Mouse (Mus musculus) brain, adult 2 months (tissue): ENCODE measurements at regions not wholly inside any gene's neighbourhood (a gene's known extent, or its start where the extent isn't known, plus 50 kb on each side); places are given as distances from the start of the nearest gene placed in this dataset.

Source experiments
- DNase-seq: peaks from one replicate; pipeline ENCODE4 v3.0.0; 2011; ENCODE audit warnings: low read depth, low spot score

- DNase-seq = no peak
Measured at GRCm38 (mm10) chr13:110895349-110895748, 359.5 kb upstream of the Actbl2 start.

- DNase-seq = no peak
Measured at GRCm38 (mm10) chr13:110895900-110896299, 358.9 kb upstream of the Actbl2 start.

GRCm38 (mm10) chr13:110897621-110898020, 357.2 kb upstream of the Actbl2 start:
- DNase-seq = peak; percentile 40

- peak; percentile 53 for DNase-seq
Measured at GRCm38 (mm10) chr13:110902994-110903644, 351.7 kb upstream of the Actbl2 start.

- DNase-seq = peak; percentile 36
Measured at GRCm38 (mm10) chr13:110907319-110907955, 347.4 kb upstream of the Actbl2 start.

GRCm38 (mm10) chr13:110911866-110912265, 342.9 kb upstream of the Actbl2 start:
- DNase-seq = no peak

GRCm38 (mm10) chr13:110913177-110913576, 341.6 kb upstream of the Actbl2 start:
- no peak for DNase-seq

GRCm38 (mm10) chr13:110913687-110914086, 341.1 kb upstream of the Actbl2 start:
- peak; percentile 88 for DNase-seq

GRCm38 (mm10) chr13:110915161-110915560, 339.7 kb upstream of the Actbl2 start:
- DNase-seq = peak; percentile 14

GRCm38 (mm10) chr13:110923936-110924335, 330.9 kb upstream of the Actbl2 start:
- no peak for DNase-seq

GRCm38 (mm10) chr13:110924897-110925296, 329.9 kb upstream of the Actbl2 start:
- no peak for DNase-seq

- no peak for DNase-seq
Measured at GRCm38 (mm10) chr13:110928143-110928542, 326.7 kb upstream of the Actbl2 start.

GRCm38 (mm10) chr13:110928894-110929293, 325.9 kb upstream of the Actbl2 start:
- DNase-seq = no peak

GRCm38 (mm10) chr13:110929579-110929978, 325.2 kb upstream of the Actbl2 start:
- DNase-seq = no peak

GRCm38 (mm10) chr13:110941587-110941986, 313.2 kb upstream of the Actbl2 start:
- no peak for DNase-seq

- DNase-seq = peak; percentile 31
Measured at GRCm38 (mm10) chr13:110942986-110943644, 311.7 kb upstream of the Actbl2 start.

- DNase-seq = no peak
Measured at GRCm38 (mm10) chr13:110944061-110944460, 310.8 kb upstream of the Actbl2 start.

GRCm38 (mm10) chr13:110944683-110945082, 310.1 kb upstream of the Actbl2 start:
- no peak for DNase-seq

GRCm38 (mm10) chr13:110960212-110960611, 294.6 kb upstream of the Actbl2 start:
- no peak for DNase-seq

- no peak for DNase-seq
Measured at GRCm38 (mm10) chr13:110967109-110967508, 287.7 kb upstream of the Actbl2 start.

- peak; percentile 96 for DNase-seq
Measured at GRCm38 (mm10) chr13:110967626-110968506, 286.9 kb upstream of the Actbl2 start.

GRCm38 (mm10) chr13:110968507-110968905, 286.3 kb upstream of the Actbl2 start:
- DNase-seq = peak; percentile 53
